Mouse (Mus musculus) heart, embryonic 16.5 days (tissue): ENCODE data around the gene Pnmal2. TPM values are rescaled to one million over a fixed set of nuclear protein-coding genes. Genes with fewer than 3 reads are reported as not detected.

Experiments
- ATAC-seq: fragments of 200-750 bp; cut with Nextera tagmentation; replicated peaks from 2 replicates; pipeline ENCODE4 v1.8.0; 2017; ENCODE audit warnings: moderate number of reproducible peaks; ENCODE audit not compliant: insufficient read depth, low FRiP score; ENCODE audit errors: extremely low read depth
- H3K27ac ChIP-seq: fragments of 300-500 bp; sonication (generic); 2 replicates; pipeline ENCODE4 v1.5.1; 2014; ENCODE audit warnings: mild to moderate bottlenecking, low read length, control low read depth, moderate library complexity
- H3K27me3 ChIP-seq: fragments of 300-500 bp; sonication (generic); 2 replicates; pipeline ENCODE4 v1.6.1; 2014; ENCODE audit warnings: low read length, mixed read lengths; ENCODE audit not compliant: control insufficient read depth, insufficient read depth
- H3K36me3 ChIP-seq: fragments of 300-500 bp; sonication (generic); 2 replicates; pipeline ENCODE4 v1.6.1; 2014; ENCODE audit not compliant: control insufficient read depth, insufficient read depth
- H3K4me1 ChIP-seq: fragments of 300-500 bp; sonication (generic); 2 replicates; pipeline ENCODE4 v1.6.1; 2014; ENCODE audit warnings: low read length, mixed read lengths; ENCODE audit not compliant: control insufficient read depth, insufficient read depth
- H3K4me2 ChIP-seq: fragments of 300-500 bp; sonication (generic); 2 replicates; pipeline ENCODE4 v1.6.1; 2014; ENCODE audit warnings: low read depth, mild to moderate bottlenecking, control low read depth, low read length
- H3K4me3 ChIP-seq: fragments of 300-500 bp; sonication (generic); 2 replicates; pipeline ENCODE4 v1.5.1; 2014; ENCODE audit warnings: mild to moderate bottlenecking, control low read depth, low read length
- H3K9ac ChIP-seq: fragments of 300-500 bp; sonication (generic); 2 replicates; pipeline ENCODE4 v1.6.1; 2014; ENCODE audit warnings: low read length, control low read depth
- H3K9me3 ChIP-seq: fragments of 300-500 bp; sonication (generic); replicated peaks from 2 replicates; pipeline ENCODE4 v1.6.1; 2016; ENCODE audit warnings: low read length; ENCODE audit not compliant: control insufficient read depth
- WGBS: fragments of 180-500 bp; shearing (Covaris S2); extraction: QIAGEN DNeasy Blood & Tissue Kit; methylation state at CpG from one replicate; pipeline ENCODE4 v1.1.7; 2014; 5-methylcytosine and 5-hydroxymethylcytosine counted together
- polyA plus RNA-seq: library from polyadenylated mRNA; unstranded; fragments of >200 nt; fragmentation: Nextera tagmentation; extraction: Ambion mirVana; gene quantifications from 2 replicates; pipeline ENCODE4 v1.2.1, GENCODE M21; 2015

Pnmal2 gene
- polyA plus RNA-seq: 5.6 and 6.0 TPM in 2 replicates

DNA sequence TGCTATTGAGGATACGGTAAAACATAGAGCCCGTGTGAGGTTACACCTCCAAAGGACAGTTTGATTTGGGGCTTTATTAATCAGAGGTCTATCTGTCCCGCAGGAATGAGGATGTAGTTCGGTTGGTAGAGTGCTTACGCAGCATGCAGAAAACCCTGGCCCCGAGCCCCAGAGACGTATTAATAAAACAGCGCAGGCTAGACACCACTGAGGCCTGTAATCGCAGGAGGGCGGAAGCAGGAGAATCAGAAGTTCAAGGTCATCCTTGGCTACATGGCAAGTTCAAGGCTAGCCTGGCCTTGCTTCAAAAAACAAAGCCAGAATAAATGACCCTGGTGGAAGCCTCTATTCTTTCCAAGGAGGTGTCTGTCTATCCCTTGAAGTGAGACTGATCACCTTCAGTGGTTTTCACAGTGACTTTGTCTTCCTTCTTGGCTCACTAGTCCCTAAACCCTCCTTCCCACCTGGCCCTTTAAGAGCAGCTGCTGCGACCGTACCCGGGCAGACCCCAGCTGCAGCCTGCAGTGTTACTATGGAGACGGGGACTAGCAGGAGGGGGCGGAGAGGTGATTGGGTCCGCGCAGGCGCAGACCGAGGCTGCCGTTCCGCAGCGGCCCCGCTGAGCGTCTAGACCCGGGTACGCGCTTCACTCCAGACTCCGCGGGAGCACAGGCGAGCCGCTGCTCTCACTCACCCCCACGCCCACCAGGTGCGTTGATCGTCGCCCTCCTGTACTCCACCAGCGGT is at the start of gene Pnmal2:
Pnmal2 (plus strand) TSS at position 622 of the 747 bp plus-strand sequence.
- Histone ChIP-seq H3K9me3 (no peaks in the 10 kb centered on the region), H3K27me3 (peaks cover 29% of the 10 kb centered on the region), H3K36me3 (no peaks in the 10 kb centered on the region), H3K27ac (no peak within 1 kb of the TSS), H3K4me1 (peaks cover 42% of the 10 kb centered on the region), H3K9ac (peak within 1 kb of the TSS; percentile 79), H3K4me2 (peak within 1 kb of the TSS; percentile 76), H3K4me3 (peak within 1 kb of the TSS; percentile 64)
- WGBS: 16% methylated on average over 36 of the region's 36 CpGs
- peak; percentile 74 for ATAC-seq

DNA sequence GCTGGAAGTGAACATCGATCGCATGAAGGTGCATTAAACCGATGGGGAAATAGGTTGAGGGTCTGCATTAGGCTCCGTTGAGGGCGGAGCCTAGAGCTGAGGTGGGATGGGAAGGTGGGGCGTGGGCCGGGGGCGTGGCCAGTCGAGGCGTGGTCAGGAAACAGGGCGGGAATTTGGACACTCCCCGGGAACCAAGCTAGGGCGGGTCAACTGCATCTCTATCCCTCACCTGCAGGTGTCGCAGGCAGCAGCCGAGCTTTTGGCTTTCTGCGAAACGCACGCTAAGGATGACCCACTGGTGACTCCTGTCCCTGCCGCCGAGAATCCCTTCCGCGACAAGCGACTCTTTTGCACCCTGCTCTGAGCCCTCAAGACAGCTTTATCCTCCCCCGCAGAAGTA is 49.5 kb upstream of the Pnmal2 start:
- ATAC-seq: no peak
- Histone ChIP-seq H3K27ac (no peak overlapping the region), H3K4me1 (peaks cover 19% of the 10 kb centered on the region), H3K9me3 (no peaks in the 10 kb centered on the region), H3K27me3 (peaks cover 26% of the 10 kb centered on the region), H3K9ac (peak overlapping the region; percentile 24), H3K36me3 (no peaks in the 10 kb centered on the region), H3K4me2 (peak overlapping the region; percentile 62), H3K4me3 (peak overlapping the region; percentile 13)
- WGBS: 1% methylated on average over 24 of the region's 24 CpGs

DNA sequence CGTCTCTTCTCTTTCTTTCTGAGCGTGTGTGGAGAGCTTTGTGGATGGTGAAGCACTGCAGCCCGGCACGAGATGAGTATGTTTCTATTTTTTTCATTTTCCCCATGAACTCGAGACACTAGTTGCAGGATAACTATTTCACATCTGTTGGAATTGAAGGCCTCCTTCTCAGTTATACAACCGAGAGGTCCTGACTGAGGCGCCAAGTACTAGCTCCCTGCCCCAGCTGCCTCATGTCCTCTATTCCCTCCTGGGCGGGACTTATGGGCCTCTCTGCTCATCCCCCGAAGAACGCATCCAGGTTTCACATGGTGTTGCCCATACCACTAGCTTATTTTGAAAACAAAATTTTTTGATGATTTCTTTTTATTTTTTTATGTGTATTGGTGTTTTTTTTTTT is 49.0 kb upstream of the Pnmal2 start:
- 30% methylated on average over 10 of the region's 10 CpGs for WGBS
- H3K4me3 ChIP-seq: peak overlapping the region; percentile 13
- no peak overlapping the region for H3K27ac ChIP-seq
- H3K9me3 ChIP-seq: no peaks in the 10 kb centered on the region
- no peak for ATAC-seq
- H3K4me2 ChIP-seq: peak overlapping the region; percentile 62
- H3K4me1 ChIP-seq: peaks cover 14% of the 10 kb centered on the region
- H3K36me3 ChIP-seq: no peaks in the 10 kb centered on the region
- peak overlapping the region; percentile 24; the same call in 1 of the 2 replicates for H3K9ac ChIP-seq
- H3K27me3 ChIP-seq: peaks cover 28% of the 10 kb centered on the region

DNA sequence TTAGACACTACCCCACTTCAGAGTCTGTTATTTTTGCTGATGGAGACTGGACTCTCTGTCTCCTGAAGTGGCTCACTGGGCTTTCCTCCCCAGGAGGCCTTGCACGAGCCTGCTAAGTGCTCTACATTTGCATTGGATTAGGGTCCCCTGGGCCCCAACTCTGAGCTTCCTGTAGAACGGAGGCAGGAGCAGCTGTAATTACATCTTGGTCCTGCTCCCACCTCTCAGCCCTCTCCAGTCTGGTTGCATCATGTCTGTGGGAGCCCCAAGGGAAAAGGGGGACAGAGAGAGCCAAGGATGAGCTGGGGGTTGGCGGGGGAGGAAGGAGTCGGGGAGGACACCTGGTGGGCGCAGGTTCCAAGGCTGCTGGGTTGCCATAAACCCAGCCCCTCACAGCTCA is 44.0 kb upstream of the Pnmal2 start:
- 34% methylated on average over 5 of the region's 5 CpGs for WGBS
- Histone ChIP-seq H3K27me3 (peaks cover 17% of the 10 kb centered on the region), H3K4me1 (peaks cover 7% of the 10 kb centered on the region), H3K9ac (no peak overlapping the region), H3K4me2 (no peak overlapping the region), H3K9me3 (no peaks in the 10 kb centered on the region), H3K4me3 (no peak overlapping the region), H3K36me3 (no peaks in the 10 kb centered on the region), H3K27ac (no peak overlapping the region)
- no peak; the same call in 1 of the 2 replicates for ATAC-seq

DNA sequence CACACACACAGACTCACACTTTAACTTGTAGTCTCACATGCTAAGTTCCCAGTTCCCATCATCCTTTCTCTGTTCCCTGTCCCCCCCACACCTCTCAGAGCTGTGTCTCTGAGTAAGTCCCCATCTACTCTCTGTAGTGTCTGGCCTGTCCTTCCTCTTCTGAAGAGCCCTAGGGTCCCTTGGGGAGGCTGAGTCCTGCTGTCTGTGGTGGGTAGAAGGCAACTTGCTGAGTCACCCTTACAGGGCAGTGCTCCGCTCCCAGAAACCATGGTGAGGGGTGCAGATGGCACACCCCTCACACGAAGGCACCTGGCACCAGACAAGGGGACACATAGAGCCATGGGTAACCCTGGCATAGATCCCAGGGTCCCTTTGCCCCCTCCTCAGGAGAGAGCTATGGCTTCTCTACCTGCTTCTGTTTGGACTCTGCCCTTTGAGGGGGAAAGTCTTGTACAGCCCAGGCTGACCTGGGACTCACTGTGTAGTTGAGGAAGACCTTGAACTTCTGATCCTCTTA is 41.0 kb upstream of the Pnmal2 start:
- no peak for ATAC-seq
- H3K4me2 ChIP-seq: no peak overlapping the region
- peaks cover 32% of the 10 kb centered on the region for H3K4me1 ChIP-seq
- 61% methylated on average over 2 of the region's 2 CpGs for WGBS
- no peak overlapping the region for H3K4me3 ChIP-seq
- no peaks in the 10 kb centered on the region for H3K36me3 ChIP-seq
- H3K27me3 ChIP-seq: peaks cover 29% of the 10 kb centered on the region
- H3K27ac ChIP-seq: no peak overlapping the region
- no peaks in the 10 kb centered on the region for H3K9me3 ChIP-seq
- no peak overlapping the region for H3K9ac ChIP-seq

DNA sequence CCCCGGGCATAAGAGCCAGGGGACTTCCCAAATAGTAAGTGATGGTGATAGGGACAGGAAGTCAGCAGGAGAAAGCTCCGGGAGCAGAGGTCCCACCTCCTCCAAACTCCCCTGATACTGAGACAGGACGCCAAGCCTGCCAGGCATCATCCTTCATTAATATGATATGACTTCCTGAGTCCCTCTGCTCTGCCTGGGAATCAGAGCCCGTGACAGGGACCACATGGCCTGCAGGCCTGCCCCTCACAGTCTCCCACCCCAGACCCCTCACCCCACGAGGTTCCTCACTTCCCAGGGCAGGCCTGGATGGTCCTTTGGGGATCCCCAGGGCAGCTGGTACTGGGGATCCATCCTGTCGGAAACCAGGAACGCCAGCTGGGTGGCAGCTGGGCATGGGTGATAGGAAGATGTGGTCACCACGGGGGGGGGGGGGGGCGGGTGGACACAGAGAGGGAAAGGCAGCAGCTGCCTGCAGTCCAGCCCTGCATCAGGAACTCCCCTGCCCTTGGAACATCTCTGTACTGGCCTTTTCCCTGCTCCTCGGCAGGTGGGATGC is 40.3 kb upstream of the Pnmal2 start:
- H3K27me3 ChIP-seq: peaks cover 29% of the 10 kb centered on the region
- 39% methylated on average over 9 of the region's 10 CpGs for WGBS
- ATAC-seq: no peak
- no peaks in the 10 kb centered on the region for H3K36me3 ChIP-seq
- peaks cover 36% of the 10 kb centered on the region for H3K4me1 ChIP-seq
- no peak overlapping the region for H3K27ac ChIP-seq
- no peak overlapping the region for H3K4me3 ChIP-seq
- no peaks in the 10 kb centered on the region for H3K9me3 ChIP-seq
- 0 out of 2 replicates have a peak overlapping the region, but pooled peaks have one; percentile 34 for H3K9ac ChIP-seq
- H3K4me2 ChIP-seq: no peak overlapping the region

DNA sequence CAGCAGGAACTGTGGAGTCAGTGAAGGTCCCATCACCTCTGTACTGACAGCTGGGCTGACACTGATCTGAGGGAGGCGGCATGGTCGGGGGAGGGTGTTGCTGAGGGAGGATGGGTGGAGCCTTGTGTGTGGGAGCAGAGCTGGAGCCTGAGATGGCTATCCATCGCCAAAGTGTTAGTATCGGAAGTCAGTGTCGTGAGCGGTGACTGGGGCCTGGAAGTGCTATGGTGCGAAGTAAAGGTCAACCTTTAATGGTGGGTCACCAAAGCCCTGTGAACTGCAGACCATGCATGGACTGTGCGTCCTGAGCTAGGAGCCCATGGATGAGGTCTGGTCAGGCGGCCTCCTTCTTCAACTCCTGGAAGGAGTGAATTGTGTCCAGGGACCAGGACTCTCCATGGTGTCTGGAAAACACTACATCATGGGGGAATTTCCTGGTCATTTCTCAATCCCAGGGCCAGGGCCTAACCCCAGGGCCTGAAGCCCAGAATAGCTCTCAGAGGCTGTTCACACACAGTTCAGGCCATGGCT is 38.9 kb upstream of the Pnmal2 start:
- no peaks in the 10 kb centered on the region for H3K9me3 ChIP-seq
- ATAC-seq: 0 out of 2 replicates have a peak, but pooled peaks have one; percentile 24
- H3K9ac ChIP-seq: no peak overlapping the region
- no peaks in the 10 kb centered on the region for H3K36me3 ChIP-seq
- no peak overlapping the region for H3K4me2 ChIP-seq
- H3K4me3 ChIP-seq: no peak overlapping the region
- WGBS: 57% methylated on average over 9 of the region's 9 CpGs
- peak overlapping the region; percentile 42; the same call in 1 of the 2 replicates for H3K27ac ChIP-seq
- H3K4me1 ChIP-seq: peaks cover 45% of the 10 kb centered on the region
- H3K27me3 ChIP-seq: peaks cover 29% of the 10 kb centered on the region

DNA sequence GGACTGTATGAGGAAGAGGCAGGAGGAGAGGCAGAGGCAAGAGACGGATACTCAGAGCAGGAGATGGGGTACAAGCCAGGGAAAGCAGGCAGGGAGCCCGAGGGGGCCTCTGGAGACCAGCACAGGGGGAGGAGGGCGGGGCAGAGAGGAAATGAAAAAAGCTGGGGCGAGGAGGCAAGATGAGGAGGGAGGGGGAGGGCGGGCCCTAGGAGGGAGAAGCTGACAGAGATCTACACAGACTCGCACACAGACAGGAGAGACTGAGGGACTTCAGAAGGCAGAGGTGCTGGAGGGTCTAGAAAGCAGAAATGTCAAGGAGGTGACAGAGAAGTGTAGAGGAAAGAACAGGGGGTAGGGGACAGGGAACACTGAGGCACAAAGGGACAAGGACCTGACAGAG is 38.2 kb upstream of the Pnmal2 start, which contains the start of gene Ptgir:
Ptgir (plus strand) TSS at position 210 of the 400 bp plus-strand sequence.
- no peaks in the 10 kb centered on the region for H3K36me3 ChIP-seq
- no peak for ATAC-seq
- peak within 1 kb of the TSS; percentile 20; the same call in 1 of the 2 replicates for H3K9ac ChIP-seq
- peak within 1 kb of the TSS; percentile 42; the same call in 1 of the 2 replicates for H3K27ac ChIP-seq
- no peaks in the 10 kb centered on the region for H3K9me3 ChIP-seq
- peaks cover 26% of the 10 kb centered on the region for H3K27me3 ChIP-seq
- H3K4me3 ChIP-seq: no peak within 1 kb of the TSS
- H3K4me1 ChIP-seq: peaks cover 45% of the 10 kb centered on the region
- WGBS: 39% methylated on average over 6 of the region's 6 CpGs
- no peak within 1 kb of the TSS; the same call in 1 of the 2 replicates for H3K4me2 ChIP-seq
